26 mouse cellular contexts compared by ENCODE assay signal in the genomic region with DNA sequence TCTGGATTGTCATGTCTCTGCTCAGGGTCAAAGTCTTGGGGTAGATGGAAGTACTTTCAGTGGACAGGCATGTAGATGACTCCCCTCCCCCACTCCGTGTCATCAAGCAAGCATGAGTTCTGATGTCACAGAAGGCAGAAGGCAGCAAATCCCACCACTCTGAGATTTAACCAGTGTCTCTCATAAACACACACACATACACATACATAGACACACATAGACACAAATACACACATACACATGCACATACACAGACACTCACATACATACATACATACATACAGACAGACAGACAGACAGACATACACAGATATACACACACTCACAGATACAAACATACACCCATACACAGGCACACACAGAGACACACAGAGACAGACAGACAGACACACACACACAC. TPM values are rescaled to one million over a fixed set of nuclear protein-coding genes. Genes with fewer than 3 reads are reported as not detected.
"Had no signal": no experiment of that assay in that cellular context is flagged by ENCODE, and none has a peak within 500 bp of the region (broad histone marks: within the 10 kb centered on the region; RNA-seq: fewer than 3 reads in every experiment).

A gene (minus strand): TSS at position 101 of the 400 bp plus-strand sequence.

- H3K4me1 ChIP-seq: neural tube, embryonic 12.5 days; neural tube, embryonic 13.5 days; neural tube, embryonic 15.5 days; stomach, embryonic 15.5 days had no signal

- DNase-seq: retina, postnatal 1 day; right cerebral cortex, adult 18-20 months; right cerebral cortex, postnatal 14 days; right cerebral cortex, postnatal 25 days; right cerebral cortex, postnatal 4 days; spleen, adult 18-20 months; thymus, adult 18-20 months; thymus, adult 2 months; thymus, postnatal 14 days; thymus, postnatal 25 days; thymus, postnatal 36 days; thymus, postnatal 4 days had no signal

- H3K27ac ChIP-seq: neural tube, embryonic 12.5 days; neural tube, embryonic 13.5 days; neural tube, embryonic 15.5 days; stomach, embryonic 15.5 days; stomach, postnatal 0 days had no signal

- H3K36me3 ChIP-seq: neural tube, embryonic 12.5 days; neural tube, embryonic 13.5 days; neural tube, embryonic 15.5 days; stomach, embryonic 15.5 days had no signal

- H3K27me3 ChIP-seq: neural tube, embryonic 12.5 days; neural tube, embryonic 13.5 days; neural tube, embryonic 15.5 days; stomach, embryonic 15.5 days had no signal

- H3K4me3 ChIP-seq: neural tube, embryonic 12.5 days; neural tube, embryonic 13.5 days; neural tube, embryonic 15.5 days; stomach, embryonic 15.5 days had no signal

RNA-seq across cellular contexts. Expression of the gene that starts here (rescaled TPM):
- total RNA-seq: neutrophil, adult 5-6 weeks had no signal
- polyA plus RNA-seq: neural tube, embryonic 11.5 days; neural tube, embryonic 12.5 days; neural tube, embryonic 13.5 days; neural tube, embryonic 14.5 days; neural tube, embryonic 15.5 days; small intestine, adult 2 months; spleen, adult 2 months; stomach, embryonic 14.5 days; stomach, embryonic 15.5 days; stomach, embryonic 16.5 days; stomach, postnatal 0 days; thymus, adult 2 months; thymus, postnatal 0 days; urinary bladder, adult 2 months had no signal
